Mouse (Mus musculus): ENCODE results near the gene Slc22a15.

Slc22a15 gene

GRCm38 (mm10) chr3:101916525-101916924 is 7.7 kb downstream of the Slc22a15 start:
- no peak for DNase-seq (ENCODE audit: low read depth)

- no peak for DNase-seq (ENCODE audit: low read depth)
Observed at GRCm38 (mm10) chr3:101915048-101915801, 9.0 kb downstream of the Slc22a15 start.

- no peak for DNase-seq (ENCODE audit: low read depth)
Observed at GRCm38 (mm10) chr3:101914266-101914665, 10.0 kb downstream of the Slc22a15 start.

- no peak for DNase-seq (ENCODE audit: low read depth)
Observed at GRCm38 (mm10) chr3:101912041-101912440, 12.2 kb downstream of the Slc22a15 start.

GRCm38 (mm10) chr3:101907049-101907448 is 17.2 kb downstream of the Slc22a15 start:
- no peak for DNase-seq (ENCODE audit: low read depth)

GRCm38 (mm10) chr3:101904776-101905175 is 19.5 kb downstream of the Slc22a15 start:
- no peak for DNase-seq (ENCODE audit: low read depth)

- no peak for DNase-seq (ENCODE audit: low read depth)
Observed at GRCm38 (mm10) chr3:101903091-101903490, 21.2 kb downstream of the Slc22a15 start.

GRCm38 (mm10) chr3:101902344-101902743 is 21.9 kb downstream of the Slc22a15 start:
- no peak for DNase-seq (ENCODE audit: low read depth)

GRCm38 (mm10) chr3:101897377-101897974 is 26.8 kb downstream of the Slc22a15 start:
- DNase-seq (ENCODE audit: low read depth), result no peak

GRCm38 (mm10) chr3:101896893-101897292 is 27.4 kb downstream of the Slc22a15 start:
- peak; percentile 37 for DNase-seq (ENCODE audit: low read depth)

- no peak for DNase-seq (ENCODE audit: low read depth)
Observed at GRCm38 (mm10) chr3:101895376-101895910, 28.8 kb downstream of the Slc22a15 start.

- DNase-seq (ENCODE audit: low read depth), result peak; percentile 18
Observed at GRCm38 (mm10) chr3:101885591-101885990, 38.7 kb downstream of the Slc22a15 start.

- DNase-seq (ENCODE audit: low read depth), result no peak
Observed at GRCm38 (mm10) chr3:101885041-101885440, 39.2 kb downstream of the Slc22a15 start.

- DNase-seq (ENCODE audit: low read depth), result no peak
Observed at GRCm38 (mm10) chr3:101883902-101884301, 40.4 kb downstream of the Slc22a15 start.

GRCm38 (mm10) chr3:101881721-101882120 is 42.5 kb downstream of the Slc22a15 start:
- no peak for DNase-seq (ENCODE audit: low read depth)

GRCm38 (mm10) chr3:101880818-101881217 is 43.4 kb downstream of the Slc22a15 start:
- no peak for DNase-seq (ENCODE audit: low read depth)

- DNase-seq (ENCODE audit: low read depth), result no peak
Observed at GRCm38 (mm10) chr3:101878136-101878535, 46.1 kb downstream of the Slc22a15 start.

- DNase-seq (ENCODE audit: low read depth), result no peak
Observed at GRCm38 (mm10) chr3:101876459-101877285, 47.6 kb downstream of the Slc22a15 start.

- DNase-seq (ENCODE audit: low read depth), result no peak
Observed at GRCm38 (mm10) chr3:101875258-101875920, 48.9 kb downstream of the Slc22a15 start.

GRCm38 (mm10) chr3:101873061-101873675 is 51.1 kb downstream of the Slc22a15 start:
- no peak for DNase-seq (ENCODE audit: low read depth)

GRCm38 (mm10) chr3:101871951-101872350 is 52.3 kb downstream of the Slc22a15 start:
- DNase-seq (ENCODE audit: low read depth), result no peak

Data from fibroblast of lung, adult 2 months (primary cell).